Mouse (Mus musculus) kidney, adult 18-20 months (tissue): Measurements from ENCODE around the gene Tdrd9.

Experiments used
- DNase-seq: peaks from one replicate; pipeline ENCODE4 v3.0.0; 2021

Gene Tdrd9

DNA sequence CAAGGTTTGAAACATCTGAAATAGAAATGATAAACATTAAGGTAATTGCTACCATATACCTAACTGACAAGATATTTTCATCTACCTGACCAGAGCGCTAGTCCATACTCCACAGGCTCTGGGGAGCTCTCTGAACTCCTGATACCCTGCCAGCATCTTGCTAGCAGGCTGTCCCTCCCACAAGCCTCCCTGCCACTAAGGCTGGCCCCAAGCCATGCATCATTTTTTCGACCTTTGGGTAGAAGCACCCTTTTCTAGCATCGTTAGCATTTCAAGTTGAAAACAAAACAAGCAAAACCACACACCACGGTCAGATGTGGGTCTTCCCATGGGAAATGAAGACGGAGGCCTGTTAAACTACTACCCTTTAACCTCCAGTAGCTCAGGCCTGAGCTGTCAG, 8.0 kb upstream of the Tdrd9 start:
- DNase-seq: peak; percentile 52

DNA sequence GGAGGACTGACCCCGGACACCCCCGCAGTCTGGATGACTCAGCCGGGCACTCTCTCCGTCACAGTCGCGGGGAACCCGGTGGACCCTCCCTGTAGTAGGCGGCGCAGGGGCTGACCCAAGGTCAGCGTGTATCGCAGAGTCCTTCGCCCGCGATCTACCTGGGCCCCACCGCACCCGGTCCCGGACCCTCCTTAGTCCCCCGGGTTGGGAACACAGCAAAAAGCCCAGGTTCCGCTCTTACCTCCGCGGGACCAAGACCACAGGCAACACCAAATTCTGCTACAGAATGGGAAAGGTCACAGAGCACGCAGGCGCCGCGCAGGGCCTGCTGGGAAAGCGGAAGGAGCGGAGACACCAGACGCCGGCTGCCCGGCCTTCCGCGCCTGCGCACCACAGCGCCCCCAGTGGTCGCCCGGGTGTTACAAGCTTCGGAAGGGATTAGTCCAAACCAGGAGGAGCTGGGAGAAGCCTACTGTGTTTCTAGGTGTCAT, 4.6 kb upstream of the Tdrd9 start, which contains the start of gene Atp5mpl:
Gene Atp5mpl, minus strand, starts transcription at position 295 of the 491 bp plus-strand sequence.
- peak; percentile 97 for DNase-seq

DNA sequence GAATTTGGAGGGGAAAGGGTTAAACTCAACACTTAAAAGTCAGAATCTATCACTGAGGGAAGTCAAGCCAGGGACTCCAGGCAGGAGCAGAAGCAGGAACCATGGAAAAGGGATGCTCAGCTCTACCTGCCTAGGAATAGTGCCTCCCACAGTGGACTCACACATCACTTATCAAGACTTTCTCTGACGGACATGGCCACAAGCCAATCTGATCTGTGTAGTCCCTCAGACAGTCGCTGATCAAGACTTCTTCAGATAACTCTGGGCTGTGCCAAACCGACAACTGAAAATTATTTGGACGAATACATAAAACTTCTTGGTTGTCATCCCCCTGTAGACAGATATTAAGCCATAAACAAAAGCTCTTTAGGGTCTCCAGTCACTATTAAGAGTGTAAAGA, 1.3 kb upstream of the Tdrd9 start:
- DNase-seq: no peak

DNA sequence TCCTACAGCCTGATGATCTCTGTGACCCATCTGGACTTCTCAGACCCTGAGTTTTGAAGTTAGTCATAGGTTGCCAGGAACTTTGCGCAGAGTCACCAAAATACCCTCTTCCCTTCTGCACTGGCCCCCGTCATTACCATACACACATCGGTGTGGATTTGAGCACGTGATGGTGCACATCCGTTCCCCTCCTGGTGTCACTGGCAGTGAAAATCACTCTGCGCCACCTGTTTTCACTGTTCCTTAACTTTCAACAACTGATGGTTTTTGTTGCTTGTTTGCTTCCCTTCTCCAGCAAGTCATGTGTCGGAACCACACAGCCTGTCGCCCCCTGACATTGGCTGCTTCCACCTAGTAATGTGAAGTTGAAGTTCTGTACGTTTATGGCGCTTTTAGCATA, 1.1 kb downstream of the Tdrd9 start:
- DNase-seq: no peak

DNA sequence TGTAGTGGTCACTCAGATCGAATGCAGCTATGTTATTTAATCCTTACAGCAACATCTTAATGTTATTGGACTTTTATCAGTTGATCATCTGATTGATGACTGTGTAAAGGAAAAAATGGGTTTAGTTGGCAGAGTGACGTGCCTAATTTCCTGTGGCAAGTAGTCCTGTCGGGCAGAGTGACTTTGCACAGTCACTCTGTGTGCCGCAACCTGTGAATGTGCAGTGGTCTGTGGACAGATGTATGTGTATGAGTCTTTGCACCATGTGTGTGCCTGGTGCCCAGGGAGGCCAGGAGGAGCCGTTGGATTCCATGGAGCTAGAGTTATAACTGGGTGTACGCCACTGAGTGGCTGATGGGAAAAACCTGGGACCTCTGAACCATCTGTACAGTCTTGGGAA, 3.2 kb downstream of the Tdrd9 start:
- DNase-seq: no peak

DNA sequence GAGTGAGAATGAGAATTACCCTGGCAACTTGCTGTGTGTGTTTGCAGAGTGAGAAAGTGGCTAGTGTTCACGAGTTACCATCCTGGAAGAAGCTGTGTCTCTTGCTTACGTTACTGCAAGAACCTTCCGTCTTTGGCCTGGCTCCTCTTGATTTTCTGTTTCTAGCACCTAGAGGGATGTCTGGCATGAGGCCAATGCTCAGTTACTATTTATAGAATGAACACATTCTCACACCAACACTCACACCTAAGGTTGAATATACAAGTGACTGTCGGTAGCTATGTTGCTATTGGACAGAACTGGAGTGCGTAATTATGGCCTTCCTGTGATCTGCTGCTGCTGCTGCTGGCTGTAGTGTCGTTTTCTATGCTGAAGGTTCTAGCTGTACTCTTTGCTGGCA, 5.8 kb downstream of the Tdrd9 start:
- DNase-seq: no peak

DNA sequence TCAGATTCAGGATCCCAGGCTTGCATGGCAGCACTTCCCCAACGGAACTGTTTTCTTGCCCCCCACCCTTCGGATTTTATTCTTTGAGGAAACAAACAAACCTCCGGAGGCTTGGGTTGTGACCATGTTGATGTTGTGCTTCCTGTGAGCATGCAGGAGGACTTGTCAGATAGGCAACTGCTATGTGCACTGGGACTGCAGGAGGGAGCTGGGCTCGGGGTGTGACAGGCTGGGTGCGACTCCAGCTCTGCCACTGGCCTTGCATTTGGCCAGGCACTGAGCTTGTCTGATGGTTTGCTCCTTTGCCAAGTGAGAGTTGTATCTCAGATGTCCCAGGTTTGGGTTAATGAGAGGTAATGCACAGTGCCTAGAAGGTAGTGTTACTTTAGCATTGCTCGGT, 6.9 kb downstream of the Tdrd9 start:
- DNase-seq: no peak

DNA sequence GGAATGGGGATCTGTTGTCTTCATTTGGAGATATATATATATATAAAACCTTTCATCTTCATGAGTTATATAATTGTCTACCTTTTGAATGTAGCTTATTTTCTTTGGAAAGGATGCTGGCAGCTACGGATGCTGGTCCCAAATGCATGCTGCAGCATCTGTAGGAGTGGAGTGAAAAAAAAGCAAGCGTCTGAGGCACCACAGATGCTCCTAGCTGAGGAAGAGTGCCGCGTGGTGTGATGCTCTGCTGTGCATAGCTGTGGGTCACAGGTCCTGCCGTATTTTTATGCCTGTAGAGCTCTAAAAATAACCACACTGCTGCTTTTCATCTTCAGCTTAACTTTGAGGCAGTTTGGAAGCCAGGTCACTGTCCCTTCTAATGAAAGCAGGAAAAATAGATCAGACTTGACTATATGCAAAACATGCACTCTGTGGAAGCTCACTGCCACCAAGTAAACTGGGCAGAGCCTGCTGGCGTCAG, 9.6 kb downstream of the Tdrd9 start, which contains the start of gene Rd3l:
Gene Rd3l, minus strand, starts transcription at position 431 of the 481 bp plus-strand sequence.
- no peak for DNase-seq

DNA sequence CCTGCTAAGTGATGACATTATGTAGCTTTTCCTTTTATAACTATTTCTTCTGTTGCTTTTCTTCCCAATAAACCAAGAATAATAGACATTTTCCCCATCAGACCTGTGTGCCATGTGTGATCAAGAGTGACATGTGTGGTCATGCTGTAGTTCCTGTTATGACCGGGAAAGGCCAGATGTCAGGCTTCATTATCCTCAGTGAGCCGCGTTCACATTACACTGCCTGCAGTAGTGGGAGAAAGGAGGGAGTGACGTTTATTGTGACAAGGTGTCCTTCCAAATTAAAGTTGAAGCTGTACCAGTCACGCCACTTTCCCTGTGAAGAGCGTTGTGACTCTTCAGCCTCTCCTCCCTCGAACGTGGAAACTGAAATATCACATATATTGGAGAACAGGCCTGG, 10.5 kb downstream of the Tdrd9 start:
- no peak for DNase-seq

DNA sequence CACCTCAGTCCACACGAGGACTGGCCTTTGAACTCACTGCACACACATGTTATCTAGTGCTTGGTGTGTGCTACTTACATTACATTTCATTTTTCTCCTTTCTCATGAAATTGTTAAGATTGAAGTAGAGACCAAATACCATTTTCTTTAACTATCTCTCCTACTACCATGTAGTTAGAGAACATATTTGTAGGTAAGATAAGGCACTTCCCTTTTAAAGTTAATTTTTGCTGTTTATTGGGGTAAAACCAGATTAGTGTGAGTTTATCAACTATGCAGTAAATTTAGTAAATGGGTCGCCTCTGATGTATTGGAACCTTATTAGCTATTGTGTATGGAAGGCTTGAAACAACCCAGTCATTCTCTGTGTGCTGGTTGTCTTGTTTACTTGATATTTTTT, 11.8 kb downstream of the Tdrd9 start:
- DNase-seq: no peak

DNA sequence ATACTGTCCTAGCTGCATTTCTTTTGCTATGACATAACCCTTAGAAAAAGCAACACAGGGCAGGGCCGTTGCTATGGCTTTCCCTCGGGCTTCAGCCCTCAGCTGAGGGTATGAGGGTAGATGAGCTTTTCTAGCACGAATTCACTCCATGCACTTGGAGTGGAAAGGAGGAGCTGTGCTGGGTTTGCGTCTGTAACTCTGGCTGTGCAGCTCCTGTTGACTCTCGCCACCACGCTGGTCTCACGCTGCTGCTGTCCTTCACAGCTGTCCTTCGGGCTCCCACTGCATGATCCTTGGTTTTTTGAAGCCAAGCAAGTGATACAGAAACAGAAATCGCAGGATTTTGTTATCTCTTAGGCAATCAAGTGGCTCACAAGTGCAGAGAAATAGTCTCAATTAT, 15.4 kb downstream of the Tdrd9 start:
- no peak for DNase-seq

DNA sequence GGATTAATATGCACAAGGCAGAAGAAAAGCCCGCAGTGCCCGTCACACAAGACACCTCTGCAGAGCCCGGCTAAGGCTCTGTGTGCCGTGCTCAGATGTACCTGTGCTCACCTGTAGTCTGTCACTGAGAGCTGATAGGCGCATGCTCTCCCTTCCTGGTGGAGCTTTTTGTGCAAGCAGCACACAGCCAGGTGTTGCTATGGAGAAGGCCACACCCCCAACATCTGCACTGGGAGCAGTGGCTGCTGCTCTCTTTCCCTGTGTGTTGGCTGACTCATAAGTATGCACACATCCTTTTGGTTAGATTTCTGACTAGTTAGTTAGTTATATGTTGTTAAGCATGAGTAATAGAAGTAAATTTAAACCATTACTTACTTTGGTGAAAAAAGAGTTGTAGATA, 21.3 kb downstream of the Tdrd9 start:
- no peak for DNase-seq

DNA sequence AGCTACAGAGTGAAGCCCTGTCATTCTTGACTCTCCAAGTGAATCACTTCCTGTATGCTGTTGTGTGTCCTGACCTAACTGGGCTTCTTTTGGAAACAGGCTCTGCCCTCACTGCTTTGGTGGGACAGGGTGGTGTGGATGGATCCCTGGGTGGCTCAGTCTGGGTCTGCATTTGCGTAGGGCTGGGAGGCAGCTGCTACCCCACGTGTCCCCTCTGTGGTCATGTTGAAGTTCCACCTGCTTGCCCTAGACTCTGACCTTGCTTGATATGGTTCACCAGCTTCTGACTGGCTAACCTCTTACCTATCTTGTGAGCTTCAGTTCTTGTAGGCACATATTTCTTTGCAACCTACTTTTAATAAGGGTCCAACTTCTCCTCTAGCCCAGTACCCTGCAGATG, 23.8 kb downstream of the Tdrd9 start:
- DNase-seq: peak; percentile 48

DNA sequence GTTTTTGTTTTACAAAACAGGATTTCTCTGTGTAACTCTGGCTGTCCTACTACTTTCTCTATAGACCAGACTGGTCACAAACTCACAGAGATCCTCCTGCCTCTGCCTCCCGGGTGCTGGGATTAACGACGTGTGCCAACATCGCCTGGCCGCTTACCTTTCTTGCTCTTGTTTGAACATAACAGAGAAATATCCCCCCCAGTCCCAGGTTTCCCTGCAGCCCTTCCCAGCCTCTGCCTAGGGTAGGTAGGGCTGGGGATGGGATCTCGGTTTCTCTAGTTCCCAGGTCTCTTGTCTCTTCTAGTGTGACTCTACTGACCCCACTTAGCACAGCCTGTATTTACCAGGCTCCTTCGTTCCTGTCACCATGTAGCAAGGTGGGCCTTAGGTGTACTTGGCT, 28.4 kb downstream of the Tdrd9 start:
- no peak for DNase-seq

DNA sequence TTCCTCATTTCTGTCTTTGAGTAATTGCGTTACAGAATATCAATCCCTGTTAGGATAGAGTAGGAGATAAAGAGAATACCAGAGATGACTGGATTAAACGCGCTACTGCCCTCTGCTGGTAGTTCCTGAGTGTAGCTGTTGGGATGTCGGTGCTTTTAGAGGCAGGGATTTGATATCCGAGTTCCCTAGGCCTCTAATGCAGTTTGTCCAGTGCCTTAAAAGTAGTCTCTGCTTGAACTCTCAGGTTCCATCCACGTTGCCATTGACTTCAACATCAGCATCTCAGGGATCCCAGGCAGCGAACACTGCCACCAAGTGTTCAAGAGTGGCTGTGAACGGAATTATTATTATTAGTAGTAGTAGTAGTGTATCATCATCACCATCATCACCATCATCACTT, 29.9 kb downstream of the Tdrd9 start:
- DNase-seq: peak; percentile 79

DNA sequence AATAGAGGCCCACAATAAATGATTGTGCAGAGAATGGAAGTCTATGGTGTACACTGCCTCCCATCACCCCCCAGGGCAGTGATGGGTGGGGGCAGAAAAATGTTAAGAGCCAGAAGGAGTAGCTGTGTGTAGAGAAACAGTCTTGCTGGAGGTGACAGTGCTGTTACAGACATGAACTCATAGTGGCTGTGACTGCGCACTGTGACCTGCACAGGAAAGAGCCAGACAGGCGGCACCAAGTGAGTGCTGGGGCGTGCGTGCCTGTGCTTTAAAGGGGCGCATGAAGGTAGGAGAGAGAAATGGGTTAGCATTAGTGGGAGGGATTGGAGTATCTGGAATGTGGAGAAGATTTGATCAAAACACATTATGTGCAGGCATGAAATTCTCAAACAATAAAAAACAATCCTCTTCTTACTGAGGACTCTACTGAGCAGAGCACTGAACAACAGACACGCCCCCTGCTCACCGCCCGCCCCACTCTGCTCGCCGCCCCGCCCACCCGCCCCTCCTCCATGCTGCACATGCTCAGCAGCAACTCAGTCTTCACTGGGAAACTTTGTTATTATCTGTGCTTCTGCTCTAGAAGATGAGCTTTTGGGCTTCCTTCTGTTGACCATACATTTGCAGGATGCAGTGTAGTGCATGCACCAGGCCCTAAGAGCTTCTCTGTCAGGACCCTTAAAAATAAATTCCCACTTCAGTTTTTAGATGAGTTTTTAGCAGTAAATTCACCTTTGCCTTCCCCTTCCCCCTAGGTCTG, 41.3 kb downstream of the Tdrd9 start:
- peak; percentile 4 for DNase-seq

DNA sequence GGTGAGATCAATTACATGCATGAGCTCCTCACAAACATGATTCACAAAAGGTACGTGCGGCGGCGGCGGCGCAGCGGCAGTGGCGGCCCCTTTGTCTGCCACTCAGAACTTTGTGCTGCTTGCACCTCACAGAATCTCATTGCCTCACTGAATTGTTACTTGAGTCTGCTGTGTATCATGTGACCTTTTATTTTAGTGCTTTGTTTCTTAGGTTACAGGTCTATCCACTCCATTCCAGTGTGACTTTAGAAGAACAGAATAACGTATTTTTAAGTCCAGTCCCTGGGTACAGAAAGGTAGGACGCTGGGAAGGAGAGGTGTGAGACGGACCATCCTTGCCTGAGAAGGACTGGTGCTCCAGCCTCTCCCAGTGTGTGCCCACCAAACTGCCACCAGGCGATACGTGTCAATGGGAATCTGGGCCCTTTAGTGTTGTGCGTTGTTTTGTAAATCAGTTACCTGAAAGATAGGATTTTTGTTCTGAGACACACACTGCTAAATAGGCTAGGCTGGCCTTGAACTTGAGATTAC, 42.0 kb downstream of the Tdrd9 start:
- DNase-seq: no peak

DNA sequence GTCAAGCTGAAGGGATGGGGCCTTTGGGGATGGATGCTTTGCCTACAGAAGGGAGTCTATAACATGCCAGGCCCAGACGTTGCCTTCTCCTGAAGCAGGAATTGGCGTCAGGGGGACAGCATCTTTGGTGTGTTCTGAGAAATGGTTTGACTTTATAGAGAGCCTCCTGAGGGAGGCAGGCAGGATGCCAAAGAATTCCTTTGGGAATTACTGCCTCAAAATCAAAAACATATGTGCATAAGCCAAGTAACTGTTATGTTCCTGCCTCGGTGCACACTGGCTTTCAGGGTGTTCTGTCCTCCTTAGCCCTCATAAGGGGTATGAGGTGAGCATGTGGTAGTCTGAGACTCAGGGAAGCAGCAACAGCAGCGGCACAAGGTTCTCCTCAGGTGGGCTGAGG, 45.0 kb downstream of the Tdrd9 start:
- no peak for DNase-seq

DNA sequence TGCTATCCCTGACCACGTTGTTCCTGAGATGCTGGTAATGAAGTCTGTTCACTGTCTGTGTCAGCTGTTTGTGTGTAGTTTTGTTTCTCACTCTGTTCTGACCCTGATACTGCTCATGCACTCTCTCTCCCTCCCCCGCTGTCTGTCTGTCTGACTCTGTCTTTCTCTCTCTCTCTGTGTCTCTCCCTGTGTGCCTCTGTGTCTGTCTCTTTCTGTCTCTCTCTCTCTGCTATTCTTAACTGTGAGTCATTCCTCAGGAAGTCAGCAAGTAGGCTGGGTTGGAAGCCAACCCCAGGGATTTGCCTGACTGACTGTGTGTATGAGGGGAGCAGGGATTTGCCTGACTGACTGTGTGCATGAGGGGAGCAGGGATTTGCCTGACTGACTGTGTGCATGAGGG, 51.9 kb downstream of the Tdrd9 start:
- DNase-seq: no peak

DNA sequence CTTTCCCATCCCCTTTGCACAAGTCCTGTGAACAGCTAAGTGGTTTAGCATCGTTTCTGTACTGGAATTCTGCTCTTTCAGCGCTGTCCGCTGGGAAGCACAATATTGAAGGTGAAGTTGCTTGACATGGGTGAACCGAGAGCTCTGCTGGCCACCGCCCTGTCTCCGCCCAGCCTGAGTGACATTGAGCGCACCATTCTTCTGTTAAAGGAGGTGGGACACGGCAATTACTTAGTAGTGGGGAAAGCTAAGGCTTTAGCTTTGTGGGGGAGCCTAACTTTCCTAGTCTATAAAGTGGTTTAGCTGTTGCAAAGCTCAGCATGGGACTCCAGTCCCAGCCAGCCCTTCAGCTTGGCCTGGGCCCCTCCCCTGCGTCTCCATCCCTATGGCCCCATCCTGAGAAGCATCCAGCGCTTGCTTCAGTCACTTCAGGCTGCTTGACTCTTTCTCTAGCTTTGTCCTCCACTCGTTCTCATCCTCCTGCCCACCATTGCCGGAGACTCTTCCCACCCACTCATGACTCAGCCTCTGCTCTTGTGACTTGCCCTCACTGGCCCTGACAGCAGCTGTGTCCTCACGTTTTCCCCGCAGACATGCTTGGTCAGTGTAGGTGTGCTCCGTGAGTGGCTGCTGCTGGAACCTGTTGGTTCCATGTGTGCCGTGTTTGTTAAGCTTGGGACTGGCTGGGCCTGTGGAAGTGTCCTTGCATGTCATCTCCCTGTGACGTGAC, 53.4 kb downstream of the Tdrd9 start:
- DNase-seq: no peak

DNA sequence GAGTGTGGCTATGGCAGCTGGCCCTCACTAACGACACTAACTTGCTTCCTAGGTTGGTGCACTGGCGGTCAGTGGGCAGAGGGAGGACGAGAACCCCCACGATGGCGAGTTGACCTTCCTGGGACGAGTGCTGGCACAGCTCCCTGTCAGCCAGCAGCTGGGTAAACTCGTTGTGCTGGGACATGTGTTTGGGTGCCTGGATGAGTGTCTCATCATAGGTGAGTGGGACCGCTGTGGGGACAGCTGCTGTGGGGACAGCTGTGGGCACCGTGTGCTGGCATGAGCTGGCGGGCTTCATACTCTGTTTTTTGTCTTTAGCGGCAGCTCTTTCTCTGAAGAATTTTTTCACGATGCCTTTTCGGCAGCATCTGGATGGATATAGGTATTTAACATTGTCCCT, 54.1 kb downstream of the Tdrd9 start:
- DNase-seq: no peak

DNA sequence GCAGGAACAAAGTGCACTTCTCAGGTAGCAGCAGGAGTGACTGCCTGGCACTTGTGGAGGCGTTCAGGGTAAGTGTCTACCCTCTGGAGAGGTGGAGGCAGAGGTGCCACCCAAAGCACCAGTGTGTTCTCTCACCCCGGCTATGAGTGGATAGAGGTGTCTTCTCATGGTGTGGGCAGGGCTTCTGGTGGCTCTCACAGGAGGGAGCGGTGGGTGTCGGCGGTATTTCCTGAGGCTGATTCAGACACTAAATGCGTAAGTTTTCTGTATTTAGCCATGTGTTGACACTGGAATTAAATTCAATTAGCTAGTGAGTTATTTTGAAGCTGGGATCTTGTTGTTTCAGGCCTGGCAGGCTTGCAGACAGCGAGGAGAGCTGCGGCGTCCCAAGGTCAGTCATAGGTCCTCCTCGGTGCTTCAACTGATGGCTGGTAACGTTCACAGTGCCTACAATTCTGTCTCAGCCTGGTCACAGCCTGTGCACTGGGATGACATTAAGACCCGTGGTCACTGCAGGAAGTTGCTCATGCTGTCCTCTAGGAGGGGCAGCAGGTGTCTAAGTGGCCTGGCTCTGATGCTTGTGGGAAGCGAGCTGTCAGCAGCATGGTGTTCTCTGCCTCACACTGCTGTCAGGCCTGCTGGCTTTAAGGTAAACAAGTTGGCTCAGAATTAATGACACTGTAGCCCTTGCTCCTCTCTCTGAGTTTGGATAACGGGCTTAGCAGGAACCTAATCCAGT, 54.7 kb downstream of the Tdrd9 start:
- no peak for DNase-seq

DNA sequence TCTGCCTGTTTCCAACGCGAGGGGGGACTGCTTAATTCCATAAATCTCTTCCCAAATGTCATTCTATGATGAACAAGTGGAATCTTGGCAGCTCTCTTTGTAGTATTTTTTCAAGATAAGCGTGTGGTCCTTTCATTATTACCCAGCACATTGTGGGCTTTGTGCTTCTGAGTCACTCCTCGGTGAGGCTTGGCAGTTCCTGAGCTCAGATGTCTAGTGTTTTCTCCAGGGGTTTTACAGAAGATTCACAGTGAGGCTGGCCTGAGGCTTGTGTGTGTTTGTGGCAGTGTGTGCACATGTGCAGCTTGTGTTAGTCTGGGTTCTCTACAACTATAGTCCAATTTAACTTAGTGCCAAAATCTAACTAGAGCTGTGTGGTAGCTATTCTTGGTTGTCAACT, 56.0 kb downstream of the Tdrd9 start:
- no peak for DNase-seq
